Mouse (Mus musculus): ENCODE results near the gene Tmem231.

Gene Tmem231

GRCm38 (mm10) chr8:111902080-111902479 is 31.6 kb downstream of the Tmem231 start:
- DNase-seq, result no peak

GRCm38 (mm10) chr8:111898586-111898985 is 35.1 kb downstream of the Tmem231 start:
- DNase-seq, result no peak

- no peak for DNase-seq
Observed at GRCm38 (mm10) chr8:111894955-111895354, 38.7 kb downstream of the Tmem231 start.

- DNase-seq, result no peak
Observed at GRCm38 (mm10) chr8:111892615-111893014, 41.1 kb downstream of the Tmem231 start.

- no peak for DNase-seq
Observed at GRCm38 (mm10) chr8:111891983-111892382, 41.7 kb downstream of the Tmem231 start.

- no peak for DNase-seq
Observed at GRCm38 (mm10) chr8:111890911-111891303, 42.8 kb downstream of the Tmem231 start.

GRCm38 (mm10) chr8:111889931-111890910 is 43.5 kb downstream of the Tmem231 start:
- DNase-seq, result peak; percentile 65 to 71

- DNase-seq, result peak; percentile 25 to 42
Observed at GRCm38 (mm10) chr8:111888091-111888650, 45.5 kb downstream of the Tmem231 start.

GRCm38 (mm10) chr8:111887479-111887878 is 46.2 kb downstream of the Tmem231 start:
- no peak for DNase-seq

- DNase-seq, result no peak
Observed at GRCm38 (mm10) chr8:111883615-111884014, 50.1 kb downstream of the Tmem231 start.

GRCm38 (mm10) chr8:111881591-111881990 is 52.1 kb downstream of the Tmem231 start:
- peak; percentile 81 to 85 for DNase-seq

GRCm38 (mm10) chr8:111877711-111878110 is 56.0 kb downstream of the Tmem231 start:
- no peak for DNase-seq

GRCm38 (mm10) chr8:111876355-111876948 is 57.2 kb downstream of the Tmem231 start, which contains the start of gene Tmem170:
Tmem170 (minus strand) TSS chr8:111876750.
- DNase-seq, result peak; percentile 99 to 100

- peak in 1 of 2 experiments; percentile 24 for DNase-seq
Observed at GRCm38 (mm10) chr8:111875758-111876157, 57.9 kb downstream of the Tmem231 start.

- no peak for DNase-seq
Observed at GRCm38 (mm10) chr8:111871278-111871677, 62.4 kb downstream of the Tmem231 start.

GRCm38 (mm10) chr8:111870379-111870778 is 63.3 kb downstream of the Tmem231 start:
- no peak for DNase-seq

GRCm38 (mm10) chr8:111868664-111869063 is 65.0 kb downstream of the Tmem231 start:
- no peak for DNase-seq

- no peak for DNase-seq
Observed at GRCm38 (mm10) chr8:111865857-111866256, 67.8 kb downstream of the Tmem231 start.

GRCm38 (mm10) chr8:111865130-111865852 is 68.4 kb downstream of the Tmem231 start:
- DNase-seq, result no peak

GRCm38 (mm10) chr8:111864648-111865047 is 69.0 kb downstream of the Tmem231 start:
- DNase-seq, result no peak

GRCm38 (mm10) chr8:111863280-111863679 is 70.4 kb downstream of the Tmem231 start:
- no peak for DNase-seq
